Mouse (Mus musculus) intestine, postnatal 0 days (tissue): ENCODE data around the gene Btn2a2. TPM values are rescaled to one million over a fixed set of nuclear protein-coding genes. Genes with fewer than 3 reads are reported as not detected.
"Not testable (repeated sequence)": the region's sequence is repeated elsewhere in the genome, so short reads cannot be mapped to it uniquely, and the experiment has no call there.

Experiments
- ATAC-seq: fragments of 200-750 bp; cut with Nextera tagmentation; 2 replicates; pipeline ENCODE4 v1.8.0; 2017; ENCODE audit warnings: mild to moderate bottlenecking, moderate TSS enrichment, moderate library complexity
- H3K27ac ChIP-seq: fragments of 300-500 bp; sonication (generic); 2 replicates; pipeline ENCODE4 v1.5.1; 2014; ENCODE audit warnings: mild to moderate bottlenecking, low read depth, low read length, moderate library complexity
- H3K27me3 ChIP-seq: fragments of 300-500 bp; sonication (generic); replicated peaks from 2 replicates; pipeline ENCODE4 v1.6.1; 2014; ENCODE audit warnings: low read length, mixed read lengths; ENCODE audit not compliant: control insufficient read depth, insufficient read depth
- H3K36me3 ChIP-seq: fragments of 300-500 bp; sonication (generic); 2 replicates; pipeline ENCODE4 v1.6.1; 2014; ENCODE audit warnings: mild to moderate bottlenecking, moderate library complexity; ENCODE audit not compliant: control insufficient read depth, insufficient read depth
- H3K4me1 ChIP-seq: fragments of 300-500 bp; sonication (generic); replicated peaks from 2 replicates; pipeline ENCODE4 v1.6.1; 2014; ENCODE audit warnings: antibody characterized with exemption, low read length, mixed read lengths; ENCODE audit not compliant: control insufficient read depth, insufficient read depth
- H3K4me2 ChIP-seq: fragments of 300-500 bp; sonication (generic); replicated peaks from 2 replicates; pipeline ENCODE4 v1.6.1; 2014; ENCODE audit warnings: low read depth, mild to moderate bottlenecking, moderate library complexity
- H3K4me3 ChIP-seq: fragments of 300-500 bp; sonication (generic); 2 replicates; pipeline ENCODE4 v1.5.1; 2014; ENCODE audit warnings: low read depth, low read length
- H3K9ac ChIP-seq: fragments of 300-500 bp; sonication (generic); 2 replicates; pipeline ENCODE4 v1.6.1; 2014; ENCODE audit warnings: mild to moderate bottlenecking, low read depth, low read length
- H3K9me3 ChIP-seq: fragments of 300-500 bp; sonication (generic); 2 replicates; pipeline ENCODE4 v1.6.1; 2016; ENCODE audit warnings: mixed run types; ENCODE audit not compliant: control insufficient read depth
- CTCF ChIP-seq: sonication (generic); IDR thresholded peaks from 2 replicates; pipeline ENCODE4 v1.5.1; 2016; ENCODE audit warnings: low read depth, mild to moderate bottlenecking, control low read depth, antibody characterized with exemption, moderate library complexity
- WGBS: fragments of 180-500 bp; shearing (Covaris S2); extraction: QIAGEN DNeasy Blood & Tissue Kit; methylation state at CpG from one replicate; pipeline ENCODE4 v1.1.7; 2014; 5-methylcytosine and 5-hydroxymethylcytosine counted together
- polyA plus RNA-seq: library from polyadenylated mRNA; unstranded; fragments of >200 nt; fragmentation: Nextera tagmentation; extraction: Ambion mirVana; gene quantifications from 2 replicates; pipeline ENCODE4 v1.2.1, GENCODE M21; 2015

Btn2a2 gene
- polyA plus RNA-seq, 1 experiment from 2014 or later, result not detected

GRCm38 (mm10) chr13:23534368-23535131, 45.9 kb upstream of the Btn2a2 start:
- Histone ChIP-seq H3K4me1 (peaks cover 3% of the 10 kb centered on the region; the same call in 1 of the 2 replicates), H3K27ac (peak overlapping the region; percentile 51), H3K9me3 (no peaks in the 10 kb centered on the region), H3K4me2 (peak overlapping the region; percentile 82), H3K27me3 (no peaks in the 10 kb centered on the region), H3K9ac (peak overlapping the region; percentile 43; the same call in 1 of the 2 replicates), H3K4me3 (peak overlapping the region; percentile 45), H3K36me3 (no peaks in the 10 kb centered on the region)
- peak; percentile 48 for ATAC-seq
- WGBS, result under 1% methylated on average over 15 of the region's 15 CpGs
- TF ChIP-seq CTCF, result no peak

- under 1% methylated on average over 25 of the region's 53 CpGs for WGBS
- H3K27me3 ChIP-seq, H3K9me3 ChIP-seq, H3K36me3 ChIP-seq, H3K4me1 ChIP-seq: not testable (repeated sequence)
- peak within 1 kb of the TSS; percentile 43; the same call in 1 of the 2 replicates for H3K9ac ChIP-seq
- 0 out of 2 replicates have a peak, but pooled peaks have one; percentile 22 for ATAC-seq
- H3K27ac ChIP-seq, result peak within 1 kb of the TSS; percentile 51
- peak within 1 kb of the TSS; percentile 82 for H3K4me2 ChIP-seq
- peak within 1 kb of the TSS; percentile 45 for H3K4me3 ChIP-seq
- peak; percentile 20 for TF ChIP-seq CTCF
Measured at GRCm38 (mm10) chr13:23533560-23534367, 45.1 kb upstream of the Btn2a2 start, which contains the start of gene Hist1h2af. TSS of gene Hist1h2af (plus strand) at chr13:23533906.

GRCm38 (mm10) chr13:23532262-23533075, 43.8 kb upstream of the Btn2a2 start:
- no peaks in the 10 kb centered on the region for H3K27me3 ChIP-seq
- no peak for ATAC-seq
- peak overlapping the region; percentile 49 for H3K4me3 ChIP-seq
- no peaks in the 10 kb centered on the region for H3K9me3 ChIP-seq
- 17% methylated on average over 9 of the region's 9 CpGs for WGBS
- no peak for TF ChIP-seq CTCF
- H3K4me1 ChIP-seq, result peaks cover 3% of the 10 kb centered on the region; the same call in 1 of the 2 replicates
- 0 out of 2 replicates have a peak overlapping the region, but pooled peaks have one; percentile 96 for H3K27ac ChIP-seq
- no peak overlapping the region; the same call in 1 of the 2 replicates for H3K9ac ChIP-seq
- H3K4me2 ChIP-seq, result peak overlapping the region; percentile 74
- H3K36me3 ChIP-seq, result no peaks in the 10 kb centered on the region

- H3K9ac ChIP-seq, result peak within 1 kb of the TSS; percentile 65
- peak; percentile 71 for ATAC-seq
- no peak for TF ChIP-seq CTCF
- H3K4me1 ChIP-seq, result peaks cover 7% of the 10 kb centered on the region; the same call in 1 of the 2 replicates
- no peaks in the 10 kb centered on the region for H3K9me3 ChIP-seq
- H3K36me3 ChIP-seq, result no peaks in the 10 kb centered on the region
- peak within 1 kb of the TSS; percentile 96 for H3K27ac ChIP-seq
- WGBS, result under 1% methylated on average over 53 of the region's 70 CpGs
- H3K27me3 ChIP-seq, result no peaks in the 10 kb centered on the region
- peak within 1 kb of the TSS; percentile 49 for H3K4me3 ChIP-seq
- H3K4me2 ChIP-seq, result peak within 1 kb of the TSS; percentile 74
Measured at GRCm38 (mm10) chr13:23530901-23531875, 42.5 kb upstream of the Btn2a2 start, which contains the start of gene Hist1h4h. TSS of gene Hist1h4h (plus strand) at chr13:23531050.
